Mouse (Mus musculus) CD4-positive naive resting alpha-beta T cell, adult 76 days (primary cell): Measurements from ENCODE around the gene Ccr2. TPM values are rescaled to one million over a fixed set of nuclear protein-coding genes. Genes with fewer than 3 reads are reported as not detected.

Experiments used
- total RNA-seq: library from RNA; stranded (reverse); gene quantifications from one replicate; pipeline ENCODE4 v1.2.4, GENCODE M21; 2023

The Ccr2 gene
- 1.6 TPM for total RNA-seq

DNA sequence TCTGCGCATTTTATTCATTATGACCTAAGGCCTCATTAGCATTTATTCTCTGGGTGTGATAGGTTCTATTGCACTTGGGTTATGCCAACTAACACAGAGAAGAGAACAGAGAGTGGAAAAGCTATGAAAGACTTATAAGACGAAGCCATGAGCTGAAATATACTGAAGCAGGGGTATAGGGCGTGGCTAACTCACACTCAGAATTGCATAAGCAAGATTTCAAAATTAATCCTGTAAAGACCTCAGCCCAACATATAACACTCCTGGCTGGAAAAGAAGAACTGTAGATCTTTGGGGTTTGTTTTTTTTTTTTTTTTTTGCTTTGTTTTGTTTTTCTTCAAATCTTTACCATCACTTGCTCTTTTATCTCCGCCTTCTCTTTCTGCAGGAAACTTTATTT is at the start of gene Ccr2:
TSS of gene Ccr2 (plus strand) at position 228 of the 400 bp plus-strand sequence.

DNA sequence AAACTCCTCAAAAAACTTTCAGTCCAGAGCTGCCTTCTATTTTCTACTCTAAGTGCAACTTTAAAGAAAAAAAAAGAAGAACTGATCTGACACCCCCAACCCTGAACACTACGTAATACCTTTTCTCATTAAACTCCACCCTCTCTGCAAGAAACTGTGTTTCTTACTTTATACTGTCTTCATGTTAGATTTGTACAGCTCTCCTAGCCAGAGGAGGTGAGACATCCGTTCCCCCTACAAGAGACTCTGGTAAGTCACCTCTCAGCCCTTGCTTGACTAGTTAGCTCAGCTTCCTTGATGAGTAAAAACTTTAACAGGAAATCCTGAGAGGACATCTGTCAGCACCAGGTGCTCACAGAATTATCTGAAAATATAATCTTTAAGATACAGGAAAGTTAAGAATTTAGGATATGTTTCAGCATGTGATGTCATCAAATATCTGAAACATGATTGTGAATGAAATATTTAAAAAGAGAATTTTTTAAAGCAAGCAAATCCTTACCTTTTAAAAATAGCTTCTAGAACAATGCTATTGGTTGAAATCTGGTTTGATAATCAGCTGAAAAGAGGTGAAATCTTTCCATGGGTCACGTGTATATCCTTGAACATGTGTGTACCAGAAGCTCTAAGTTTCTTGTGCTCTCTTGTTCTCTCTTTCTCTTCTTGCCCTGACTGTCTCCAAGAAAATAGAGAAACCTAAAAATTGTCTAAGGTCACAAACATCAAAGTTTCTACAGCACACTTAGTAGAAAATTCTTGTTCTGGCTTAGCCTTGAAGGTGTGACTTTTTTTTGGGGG is 19.8 kb downstream of the Ccr2 start, which contains the start of gene Ccr5:
TSS of gene Ccr5 (plus strand) at position 157 of the 798 bp plus-strand sequence.

Other genes starting within 250 kb of the Ccr2 start
- 0.29 TPM for gene Xcr1, start 239.9 kb upstream of the Ccr2 start, total RNA-seq
- gene Ccr1, start 133.3 kb upstream of the Ccr2 start, total RNA-seq, result 0.70 TPM
- not detected for gene Ccr1l1, start 123.5 kb upstream of the Ccr2 start, total RNA-seq
- 1.7 TPM for gene Ccr3, start 80.0 kb upstream of the Ccr2 start, total RNA-seq
- gene Ccr5, start 19.6 kb downstream of the Ccr2 start, total RNA-seq, result 7.7 TPM
- gene 2010315B03Rik, start 210.7 kb downstream of the Ccr2 start, total RNA-seq, result 12.7 TPM